Mouse (Mus musculus) ES-Bruce4 (cell line): ENCODE measurements at regions not wholly inside any gene's neighbourhood (a gene's known extent, or its start where the extent isn't known, plus 50 kb on each side); places are given as distances from the start of the nearest gene placed in this dataset.

Experiments
- CTCF ChIP-seq: IDR thresholded peaks from one replicate; pipeline ENCODE4 v1.8.1; 2011; ENCODE audit warnings: low read depth, low read length
- EP300 ChIP-seq: IDR thresholded peaks from 2 replicates; pipeline ENCODE4 v1.6.1; 2011; ENCODE audit warnings: low read depth, low read length; ENCODE audit not compliant: insufficient read depth

GRCm38 (mm10) chr15:61860759-61861158 lies 937.9 kb upstream of the A1bg start:
- no peak for TF ChIP-seq CTCF
- no peak for TF ChIP-seq EP300
